Mouse (Mus musculus) cerebellum, adult 2 months (tissue): ENCODE results near the gene Dph5.

Experiments used
- CTCF ChIP-seq: fragments of 200-500 bp; IDR thresholded peaks from 2 replicates; pipeline ENCODE4 v1.5.1; 2011; ENCODE audit warnings: low read depth, mild to moderate bottlenecking, control low read depth, low read length, moderate library complexity, borderline replicate concordance; ENCODE audit not compliant: insufficient read depth
- POLR2A ChIP-seq: fragments of 200-500 bp; IDR thresholded peaks from 2 replicates; pipeline ENCODE4 v1.6.1; 2011; ENCODE audit warnings: low read length, control low read depth, borderline replicate concordance; ENCODE audit not compliant: insufficient read depth

DNA sequence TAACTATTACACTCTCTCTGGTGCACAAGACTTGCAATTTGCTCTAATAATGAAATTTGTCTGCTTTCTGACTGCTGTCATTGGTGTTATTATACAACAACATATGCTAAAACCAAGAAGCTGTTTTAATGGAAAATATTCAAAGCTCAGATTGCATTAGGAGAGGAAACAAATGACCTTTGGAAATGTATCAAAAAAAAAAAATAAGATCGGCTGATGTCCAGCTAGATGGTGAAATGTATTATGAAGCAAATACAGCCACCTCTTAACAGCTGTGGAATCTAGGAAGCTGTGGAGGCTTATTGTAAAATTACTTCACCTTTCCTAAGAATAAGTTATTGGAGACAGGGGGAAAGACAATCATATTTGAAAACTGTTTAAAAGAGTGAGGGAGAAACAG, 3.6 kb upstream of the Dph5 start:
- TF ChIP-seq CTCF (no peak), POLR2A (no peak)
